Mouse (Mus musculus) forebrain, postnatal 0 days (tissue): ENCODE measurements around the gene Ces1c. TPM values are rescaled to one million over a fixed set of nuclear protein-coding genes. Genes with fewer than 3 reads are reported as not detected.

ENCODE experiments used
- ATAC-seq: fragments of 200-750 bp; cut with Nextera tagmentation; 2 replicates; pipeline ENCODE4 v1.8.0; 2017; ENCODE audit warnings: mild to moderate bottlenecking, moderate library complexity
- DNase-seq: peaks from one replicate; pipeline ENCODE4 v3.0.0-alpha.2; 2015
- H3K27ac ChIP-seq: fragments of 300-500 bp; sonication (generic); 2 replicates; pipeline ENCODE4 v1.5.1; 2014; ENCODE audit warnings: low read depth, mild to moderate bottlenecking, antibody characterized with exemption, low read length, moderate library complexity, mixed read lengths
- H3K27me3 ChIP-seq: fragments of 300-500 bp; sonication (generic); 2 replicates; pipeline ENCODE4 v1.6.1; 2014; ENCODE audit warnings: mild to moderate bottlenecking, low read length, mixed read lengths; ENCODE audit not compliant: insufficient read depth
- H3K36me3 ChIP-seq: fragments of 300-500 bp; sonication (generic); 2 replicates; pipeline ENCODE4 v1.6.1; 2014; ENCODE audit warnings: mild to moderate bottlenecking, moderate library complexity; ENCODE audit not compliant: insufficient read depth
- H3K4me1 ChIP-seq: fragments of 300-500 bp; sonication (generic); 2 replicates; pipeline ENCODE4 v1.6.1; 2014; ENCODE audit warnings: antibody characterized with exemption; ENCODE audit not compliant: insufficient read depth
- H3K4me2 ChIP-seq: fragments of 300-500 bp; sonication (generic); 2 replicates; pipeline ENCODE4 v1.6.1; 2014; ENCODE audit warnings: low read depth, mild to moderate bottlenecking, moderate library complexity
- H3K4me3 ChIP-seq: fragments of 300-500 bp; sonication (generic); 2 replicates; pipeline ENCODE4 v1.5.1; 2014; ENCODE audit warnings: low read depth, low read length, mixed read lengths
- H3K9ac ChIP-seq: fragments of 300-500 bp; sonication (generic); 2 replicates; pipeline ENCODE4 v1.6.1; 2014; ENCODE audit warnings: mild to moderate bottlenecking
- H3K9me3 ChIP-seq: fragments of 300-500 bp; sonication (generic); 2 replicates; pipeline ENCODE4 v1.6.1; 2016; ENCODE audit warnings: low read length
- CTCF ChIP-seq: sonication (generic); IDR thresholded peaks from 2 replicates; pipeline ENCODE4 v1.5.1; 2016; ENCODE audit warnings: antibody characterized with exemption, control low read depth, low read depth
- WGBS: fragments of 180-500 bp; shearing (Covaris S2); extraction: QIAGEN DNeasy Blood & Tissue Kit; methylation state at CpG from one replicate; pipeline ENCODE4 v1.1.7; 2014; 5-methylcytosine and 5-hydroxymethylcytosine counted together
- polyA plus RNA-seq: library from polyadenylated mRNA; unstranded; fragments of >200 nt; fragmentation: Nextera tagmentation; extraction: Ambion mirVana; gene quantifications from 2 replicates; pipeline ENCODE4 v1.2.1, GENCODE M21; 2015
- total RNA-seq: library from RNA; depleted of rRNA; stranded (reverse); fragments of >200 nt; gene quantifications from 2 replicates; pipeline ENCODE4 v1.2.3, GENCODE M21; 2014; rRNA removed

Ces1c gene
- total RNA-seq, result not detected in 2 replicates
- polyA plus RNA-seq, result not detected in 2 replicates

GRCm38 (mm10) chr8:93131233-93131980, at the start of gene Ces1c:
TSS of gene Ces1c (minus strand) at chr8:93131283.
- DNase-seq (no peak), ATAC-seq (no peak)
- no peaks in the 10 kb centered on the region for H3K4me1 ChIP-seq
- H3K27ac ChIP-seq, result no peak within 1 kb of the TSS
- H3K4me3 ChIP-seq, result no peak within 1 kb of the TSS
- no peak for TF ChIP-seq CTCF
- no peak within 1 kb of the TSS for H3K9ac ChIP-seq
- 85% methylated on average over 3 of the region's 3 CpGs for WGBS
- no peak within 1 kb of the TSS for H3K4me2 ChIP-seq
- H3K9me3 ChIP-seq, result no peaks in the 10 kb centered on the region
- H3K27me3 ChIP-seq, result no peaks in the 10 kb centered on the region
- H3K36me3 ChIP-seq, result no peaks in the 10 kb centered on the region

GRCm38 (mm10) chr8:93180581-93181129, 49.6 kb upstream of the Ces1c start:
- no peak for TF ChIP-seq CTCF
- WGBS, result 94% methylated on average over 4 of the region's 4 CpGs
- H3K9ac ChIP-seq, result no peak overlapping the region

GRCm38 (mm10) chr8:93176593-93176992, 45.5 kb upstream of the Ces1c start:
- Histone ChIP-seq H3K4me1 (no peaks in the 10 kb centered on the region), H3K9ac (no peak overlapping the region), H3K27me3 (no peaks in the 10 kb centered on the region), H3K9me3 (no peaks in the 10 kb centered on the region), H3K36me3 (no peaks in the 10 kb centered on the region), H3K4me2 (no peak overlapping the region), H3K27ac (no peak overlapping the region), H3K4me3 (no peak overlapping the region)
- ATAC-seq, result no peak
- 32% methylated on average over 1 of the region's 1 CpGs for WGBS
- no peak for TF ChIP-seq CTCF
- no peak for DNase-seq

More at GRCm38 (mm10) chr8:93180581-93181129, 49.6 kb upstream of the Ces1c start:
- H3K27me3 ChIP-seq, result no peaks in the 10 kb centered on the region
- H3K36me3 ChIP-seq, result no peaks in the 10 kb centered on the region
- ATAC-seq, result no peak
- no peak for DNase-seq
- no peak overlapping the region for H3K4me3 ChIP-seq
- H3K27ac ChIP-seq, result no peak overlapping the region
- no peak overlapping the region for H3K4me2 ChIP-seq
- no peaks in the 10 kb centered on the region for H3K9me3 ChIP-seq
- H3K4me1 ChIP-seq, result no peaks in the 10 kb centered on the region

GRCm38 (mm10) chr8:93174554-93174953, 43.5 kb upstream of the Ces1c start:
- Histone ChIP-seq H3K4me3 (no peak overlapping the region), H3K9me3 (no peaks in the 10 kb centered on the region), H3K27me3 (no peaks in the 10 kb centered on the region), H3K27ac (no peak overlapping the region), H3K9ac (no peak overlapping the region), H3K36me3 (no peaks in the 10 kb centered on the region), H3K4me2 (no peak overlapping the region), H3K4me1 (no peaks in the 10 kb centered on the region)
- no peak for DNase-seq
- WGBS, result 88% methylated on average over 2 of the region's 2 CpGs
- TF ChIP-seq CTCF, result no peak
- ATAC-seq, result no peak

DNA sequence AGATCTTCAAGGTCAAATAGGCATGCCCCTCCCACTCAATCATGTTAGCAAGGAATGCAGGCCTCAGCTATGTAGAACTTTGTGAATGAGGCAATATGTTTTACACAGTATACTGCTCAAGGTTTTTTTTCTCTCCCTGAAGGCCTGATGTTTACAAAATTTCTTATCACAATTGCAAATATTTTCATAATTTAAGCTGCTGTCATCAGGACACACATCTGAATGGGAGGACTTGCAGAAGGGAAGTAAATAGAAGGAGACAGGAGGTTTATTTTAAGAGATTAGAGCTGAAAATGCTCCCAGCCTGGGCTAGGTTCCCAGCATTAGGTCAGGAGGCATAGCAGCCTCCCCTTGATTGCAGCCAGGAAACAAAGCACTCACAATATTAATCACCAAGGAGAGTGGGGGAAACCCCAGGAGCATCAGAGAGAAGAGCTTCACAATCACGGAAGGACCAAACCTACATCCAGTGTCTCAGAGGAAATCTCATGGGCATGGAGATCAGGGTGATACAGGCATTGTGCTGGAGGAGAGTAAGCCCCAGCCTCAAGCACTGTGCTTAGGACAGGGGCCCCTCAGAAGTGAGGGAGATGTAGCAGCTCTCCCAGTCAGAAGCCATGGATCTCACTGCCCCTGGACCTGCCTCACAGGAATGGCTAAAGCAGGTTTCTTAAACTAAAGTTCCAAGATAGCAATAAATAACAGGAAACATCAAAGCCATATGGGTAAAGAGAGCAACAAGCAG, 40.9 kb upstream of the Ces1c start:
- ATAC-seq (no peak), DNase-seq (no peak)
- Histone ChIP-seq H3K27me3 (no peaks in the 10 kb centered on the region), H3K27ac (no peak overlapping the region), H3K36me3 (no peaks in the 10 kb centered on the region), H3K4me3 (no peak overlapping the region), H3K9me3 (no peaks in the 10 kb centered on the region), H3K4me1 (no peaks in the 10 kb centered on the region), H3K4me2 (no peak overlapping the region), H3K9ac (no peak overlapping the region)
- 48% methylated on average over 1 of the region's 1 CpGs for WGBS
- TF ChIP-seq CTCF, result no peak

DNA sequence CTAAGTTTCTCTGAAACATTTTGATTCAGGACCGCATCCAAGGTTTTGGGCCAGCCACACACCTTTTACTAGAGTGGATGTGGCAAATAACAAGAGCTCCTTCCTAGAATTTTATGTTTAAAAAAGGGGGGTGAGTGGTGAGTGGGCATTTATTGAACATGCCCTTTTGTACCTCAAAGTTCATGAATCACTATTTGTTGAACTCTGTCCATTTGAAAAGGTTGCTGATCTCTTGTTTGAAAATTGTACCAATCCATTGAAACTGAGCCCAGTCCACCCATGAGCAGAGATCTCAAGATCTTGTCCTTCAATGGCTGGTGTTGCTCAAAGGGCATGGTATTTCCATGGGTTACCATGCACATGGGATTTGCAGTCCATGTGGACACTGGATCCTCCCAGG, 32.3 kb upstream of the Ces1c start:
- no peak overlapping the region for H3K4me2 ChIP-seq
- WGBS, result 97% methylated on average over 1 of the region's 1 CpGs
- TF ChIP-seq CTCF, result no peak
- ATAC-seq (no peak), DNase-seq (no peak)
- H3K36me3 ChIP-seq, result no peaks in the 10 kb centered on the region
- no peaks in the 10 kb centered on the region for H3K27me3 ChIP-seq
- H3K4me3 ChIP-seq, result no peak overlapping the region
- H3K9me3 ChIP-seq, result no peaks in the 10 kb centered on the region
- no peaks in the 10 kb centered on the region for H3K4me1 ChIP-seq
- H3K9ac ChIP-seq, result no peak overlapping the region
- H3K27ac ChIP-seq, result no peak overlapping the region

GRCm38 (mm10) chr8:93151401-93151800, 20.3 kb upstream of the Ces1c start:
- WGBS, result 91% methylated on average over 1 of the region's 1 CpGs
- Histone ChIP-seq H3K4me1 (no peaks in the 10 kb centered on the region), H3K27ac (no peak overlapping the region), H3K4me3 (no peak overlapping the region), H3K9ac (no peak overlapping the region), H3K9me3 (no peaks in the 10 kb centered on the region), H3K27me3 (no peaks in the 10 kb centered on the region), H3K36me3 (no peaks in the 10 kb centered on the region), H3K4me2 (no peak overlapping the region)
- ATAC-seq (no peak), DNase-seq (no peak)
- no peak for TF ChIP-seq CTCF
